Mouse (Mus musculus): ENCODE data around the gene Cep83. TPM values are rescaled to one million over a fixed set of nuclear protein-coding genes. Genes with fewer than 3 reads are reported as not detected.

The Cep83 gene
- polyA plus RNA-seq, 1 experiment, result 7.8 TPM

DNA sequence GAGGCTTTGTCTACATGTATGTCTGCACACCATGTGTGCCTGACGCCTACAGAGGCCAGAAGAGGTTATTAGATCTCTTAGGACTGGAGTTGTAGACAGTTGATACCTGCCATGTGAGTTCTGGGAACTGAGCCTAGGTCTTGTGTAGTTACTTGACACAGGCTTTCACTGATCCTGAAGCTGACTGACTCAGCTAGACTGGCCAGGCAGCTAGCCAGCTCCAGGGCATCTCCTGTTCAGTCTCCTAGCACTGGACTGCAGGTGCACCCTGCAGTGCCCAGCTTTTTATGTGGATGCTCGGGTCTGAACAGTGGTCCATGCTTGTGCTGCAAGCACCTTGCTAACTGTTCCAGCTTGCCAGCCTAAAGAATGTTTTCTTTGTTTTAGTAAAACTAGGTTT lies 58.6 kb downstream of the Cep83 start:
- H3K4me3 ChIP-seq (replicated peaks), result no peak overlapping the region
- TF ChIP-seq FLI1 (IDR thresholded peaks at IDR 0.05; ENCODE audit: low read length) (no peak), GATA1 (IDR thresholded peaks at IDR 0.05; ENCODE audit: borderline replicate concordance, low read length) (no peak)
- no peaks in the 10 kb centered on the region for H3K9me3 ChIP-seq
- no peaks in the 10 kb centered on the region for H3K27me3 ChIP-seq (replicated peaks)
- no peaks in the 10 kb centered on the region; the same call in 1 of the 2 replicates for H3K4me1 ChIP-seq
- H3K36me3 ChIP-seq (replicated peaks; ENCODE audit: low read length), result peaks cover 35% of the 10 kb centered on the region

DNA sequence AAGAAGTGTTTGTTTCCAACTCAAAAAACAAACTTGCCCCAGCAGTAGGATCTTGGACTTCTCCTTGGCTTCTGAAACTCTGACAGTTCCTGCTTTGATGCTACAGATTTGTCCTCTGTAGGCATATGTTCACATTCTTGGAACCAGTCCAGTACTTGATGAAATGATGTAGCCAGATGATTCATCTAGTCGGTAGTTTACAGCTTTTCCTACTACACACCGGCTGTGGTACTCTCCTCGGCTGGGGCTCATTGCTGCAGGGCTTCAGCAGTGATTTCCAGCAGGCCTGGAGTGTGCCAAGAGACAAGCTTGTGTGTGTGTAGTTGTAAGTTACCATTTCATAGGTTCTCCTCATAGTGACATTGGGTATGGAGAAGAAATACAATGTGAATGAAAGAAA lies 83.0 kb downstream of the Cep83 start:
- no peak for TF ChIP-seq FLI1 (IDR thresholded peaks at IDR 0.05; ENCODE audit: low read length)
- no peak for TF ChIP-seq GATA1 (IDR thresholded peaks at IDR 0.05; ENCODE audit: borderline replicate concordance, low read length)
- H3K27me3 ChIP-seq (replicated peaks), result no peaks in the 10 kb centered on the region
- no peaks in the 10 kb centered on the region for H3K9me3 ChIP-seq
- H3K36me3 ChIP-seq (replicated peaks; ENCODE audit: low read length), result peaks cover 71% of the 10 kb centered on the region
- H3K4me1 ChIP-seq, result peaks cover 4% of the 10 kb centered on the region; the same call in 1 of the 2 replicates
- no peak overlapping the region for H3K4me3 ChIP-seq (replicated peaks)

DNA sequence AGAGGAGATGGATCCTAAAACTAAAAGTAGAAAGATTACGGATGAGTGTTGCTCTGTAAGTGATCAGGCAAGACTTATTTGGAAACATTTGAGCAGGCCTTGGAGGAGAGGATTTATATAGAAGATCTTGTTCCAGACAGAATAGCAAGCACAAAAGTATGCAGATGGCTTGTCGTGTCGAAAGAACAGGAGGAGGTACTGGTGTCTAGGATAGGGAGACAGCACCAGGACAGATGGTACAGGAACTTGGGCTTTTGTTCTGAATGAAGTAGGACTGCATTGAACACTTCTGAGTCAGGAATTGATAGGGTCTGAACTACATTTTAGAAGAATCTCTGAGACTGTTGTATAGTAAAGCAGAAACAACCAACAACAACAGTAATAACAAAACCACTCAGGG lies 89.1 kb downstream of the Cep83 start:
- H3K4me3 ChIP-seq (replicated peaks), result no peak overlapping the region
- H3K9me3 ChIP-seq, result no peaks in the 10 kb centered on the region
- TF ChIP-seq FLI1 (IDR thresholded peaks at IDR 0.05; ENCODE audit: low read length), result no peak
- TF ChIP-seq GATA1 (IDR thresholded peaks at IDR 0.05; ENCODE audit: borderline replicate concordance, low read length), result no peak
- peaks cover 85% of the 10 kb centered on the region for H3K36me3 ChIP-seq (replicated peaks; ENCODE audit: low read length)
- peaks cover 14% of the 10 kb centered on the region for H3K4me1 ChIP-seq
- no peaks in the 10 kb centered on the region for H3K27me3 ChIP-seq (replicated peaks)

DNA sequence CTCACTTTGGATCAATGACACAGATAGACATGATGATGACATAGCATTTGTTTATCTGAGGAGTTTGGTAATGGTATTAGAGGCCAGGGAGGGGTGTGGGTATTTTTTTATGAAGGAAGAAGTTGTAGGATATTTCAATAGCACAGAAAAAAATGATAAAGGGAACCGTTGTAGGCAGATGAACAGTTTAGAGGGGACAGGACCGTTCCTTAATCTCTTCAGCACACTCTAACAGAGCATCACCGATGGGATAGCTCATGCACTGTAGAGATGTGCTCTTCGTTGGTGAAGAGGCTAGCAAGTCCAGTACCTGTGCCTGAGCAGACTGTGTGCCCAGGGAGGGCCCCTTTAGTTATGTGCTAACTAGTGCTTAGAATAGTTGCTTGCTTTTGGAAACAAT lies 90.9 kb downstream of the Cep83 start:
- no peaks in the 10 kb centered on the region for H3K9me3 ChIP-seq
- no peaks in the 10 kb centered on the region for H3K27me3 ChIP-seq (replicated peaks)
- H3K36me3 ChIP-seq (replicated peaks; ENCODE audit: low read length), result peaks cover 74% of the 10 kb centered on the region
- TF ChIP-seq GATA1 (IDR thresholded peaks at IDR 0.05; ENCODE audit: borderline replicate concordance, low read length) (no peak), FLI1 (IDR thresholded peaks at IDR 0.05; ENCODE audit: low read length) (no peak)
- H3K4me3 ChIP-seq (replicated peaks), result no peak overlapping the region
- peaks cover 13% of the 10 kb centered on the region for H3K4me1 ChIP-seq

DNA sequence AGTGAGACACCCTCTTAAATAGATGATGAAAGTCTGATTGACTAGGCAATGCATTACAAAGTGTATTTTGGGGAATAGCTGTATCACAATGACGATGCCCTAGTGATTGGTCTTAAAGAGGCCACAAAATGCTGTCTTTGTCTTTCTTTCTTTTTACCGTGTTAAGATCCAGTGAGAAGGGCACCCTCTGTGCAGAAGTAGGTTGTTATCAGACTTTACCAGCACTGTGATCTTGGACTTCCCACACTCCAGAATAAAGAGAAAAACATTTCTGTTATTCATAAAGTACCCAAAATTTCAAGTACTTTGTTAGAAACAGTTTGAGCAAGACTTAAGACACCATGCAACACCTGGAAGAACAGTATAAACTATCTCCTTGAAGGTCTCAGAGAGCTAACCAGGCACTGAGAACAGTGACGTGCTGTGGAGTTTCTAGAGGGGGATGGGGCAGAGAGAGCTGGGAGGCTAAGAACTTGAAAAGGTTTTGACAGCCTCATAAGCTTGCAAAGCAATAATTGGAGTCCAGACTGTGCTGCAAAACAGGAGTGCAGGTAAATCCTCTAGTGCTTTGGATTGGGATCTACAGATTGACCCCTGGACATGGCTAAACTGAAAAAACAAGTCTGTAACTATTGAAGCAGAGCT lies 92.3 kb downstream of the Cep83 start:
- Histone ChIP-seq H3K4me3 (replicated peaks) (no peak overlapping the region), H3K9me3 (no peaks in the 10 kb centered on the region), H3K36me3 (replicated peaks; ENCODE audit: low read length) (peaks cover 70% of the 10 kb centered on the region), H3K4me1 (peaks cover 13% of the 10 kb centered on the region), H3K27me3 (replicated peaks) (no peaks in the 10 kb centered on the region)
- no peak for TF ChIP-seq FLI1 (IDR thresholded peaks at IDR 0.05; ENCODE audit: low read length)

DNA sequence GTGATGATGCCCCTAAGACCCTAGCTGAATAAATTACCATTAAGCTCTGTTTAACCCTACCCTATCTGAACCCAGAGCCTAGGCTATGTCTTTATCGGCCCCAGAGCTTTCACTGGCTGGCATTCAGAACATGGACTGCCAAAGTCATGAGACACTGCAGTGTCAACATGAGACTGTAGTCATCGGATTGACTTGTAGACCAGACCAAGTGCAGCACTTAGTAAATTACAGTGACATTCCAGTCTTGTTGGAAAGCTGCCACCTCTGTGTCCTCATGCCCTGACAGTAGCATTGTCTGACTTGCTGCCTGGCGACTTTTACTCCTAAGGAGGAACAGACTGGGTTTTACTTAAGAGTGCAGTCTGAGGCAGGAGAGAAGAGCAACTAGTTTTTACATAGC lies 100.8 kb downstream of the Cep83 start:
- Histone ChIP-seq H3K4me1 (peaks cover 9% of the 10 kb centered on the region), H3K4me3 (replicated peaks) (no peak overlapping the region), H3K9me3 (no peaks in the 10 kb centered on the region), H3K36me3 (replicated peaks; ENCODE audit: low read length) (peaks cover 85% of the 10 kb centered on the region), H3K27me3 (replicated peaks) (no peaks in the 10 kb centered on the region)
- TF ChIP-seq GATA1 (IDR thresholded peaks at IDR 0.05; ENCODE audit: borderline replicate concordance, low read length) (no peak), FLI1 (IDR thresholded peaks at IDR 0.05; ENCODE audit: low read length) (no peak)

DNA sequence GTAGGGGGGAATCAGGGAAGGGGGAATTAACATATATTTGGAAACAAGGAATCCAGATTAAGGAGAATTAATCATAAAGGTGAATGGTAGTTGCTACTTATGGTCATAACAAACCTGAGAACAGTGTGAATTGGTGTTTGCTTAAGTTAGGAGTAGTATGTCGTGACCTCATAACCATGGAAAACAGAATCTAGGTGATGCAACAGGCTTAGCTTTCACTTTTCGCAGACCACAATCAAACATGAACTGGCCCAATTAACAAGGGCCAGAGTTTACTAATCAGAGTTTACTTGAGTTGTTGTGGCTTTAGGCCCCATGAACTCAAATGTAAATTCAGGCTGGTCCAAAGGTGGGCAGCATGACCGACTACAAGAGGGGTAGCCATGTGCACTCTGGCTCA lies 105.5 kb downstream of the Cep83 start:
- peaks cover 35% of the 10 kb centered on the region for H3K4me1 ChIP-seq
- H3K36me3 ChIP-seq (replicated peaks; ENCODE audit: low read length), result peaks cover 97% of the 10 kb centered on the region
- no peak for TF ChIP-seq GATA1 (IDR thresholded peaks at IDR 0.05; ENCODE audit: borderline replicate concordance, low read length)
- no peaks in the 10 kb centered on the region for H3K27me3 ChIP-seq (replicated peaks)
- no peak overlapping the region for H3K4me3 ChIP-seq (replicated peaks)
- no peaks in the 10 kb centered on the region for H3K9me3 ChIP-seq

DNA sequence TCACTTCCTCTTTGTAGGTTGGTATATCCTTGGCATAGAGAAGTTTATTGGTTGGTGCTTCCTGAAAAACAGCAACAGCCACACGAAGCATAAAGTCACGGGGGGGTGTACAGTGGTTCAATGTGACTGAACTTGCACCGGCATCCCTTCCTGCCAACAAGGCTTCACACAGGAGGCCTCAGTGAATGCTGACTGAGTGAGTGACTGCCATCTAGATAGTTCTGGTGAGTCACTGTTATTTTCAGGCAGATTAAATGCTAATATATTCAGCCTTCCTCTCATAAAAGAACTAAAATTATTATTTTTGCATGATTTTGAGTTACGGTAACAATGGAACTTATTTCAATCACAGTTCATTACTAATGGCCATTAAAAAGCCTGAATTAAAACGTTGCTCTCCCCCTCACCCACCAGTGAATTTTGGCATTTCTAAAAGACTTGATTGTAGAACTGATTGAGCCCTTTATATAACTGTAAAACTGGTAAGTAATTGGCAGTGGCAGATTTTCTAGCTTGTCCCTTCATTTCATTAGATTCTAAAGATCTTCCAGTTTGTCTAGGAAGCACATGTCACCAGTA lies 106.3 kb downstream of the Cep83 start:
- Histone ChIP-seq H3K27me3 (replicated peaks) (no peaks in the 10 kb centered on the region), H3K9me3 (no peaks in the 10 kb centered on the region), H3K36me3 (replicated peaks; ENCODE audit: low read length) (peaks cover 97% of the 10 kb centered on the region), H3K4me1 (peaks cover 43% of the 10 kb centered on the region), H3K4me3 (replicated peaks) (no peak overlapping the region)
- TF ChIP-seq GATA1 (IDR thresholded peaks at IDR 0.05; ENCODE audit: borderline replicate concordance, low read length) (no peak), FLI1 (IDR thresholded peaks at IDR 0.05; ENCODE audit: low read length) (no peak)

DNA sequence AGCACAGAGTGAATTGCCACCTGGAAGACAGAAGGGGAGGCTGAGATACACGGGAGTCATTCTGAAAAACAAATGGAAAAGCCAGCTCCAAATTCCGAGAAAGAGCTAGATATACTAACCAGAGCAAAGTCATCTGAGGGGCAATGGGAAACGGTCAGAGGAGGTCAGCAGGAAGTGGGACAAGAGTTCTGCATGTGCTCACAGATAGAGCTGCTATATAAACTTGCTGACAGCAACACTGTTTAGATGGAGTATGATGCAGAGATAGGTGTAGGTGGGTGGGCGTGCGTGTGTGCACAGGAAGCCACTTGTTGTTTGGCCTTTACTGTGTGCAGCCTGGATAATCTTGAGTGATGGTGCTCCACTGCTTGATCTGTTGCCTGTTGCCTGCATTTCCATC lies 109.7 kb downstream of the Cep83 start:
- TF ChIP-seq GATA1 (IDR thresholded peaks at IDR 0.05; ENCODE audit: borderline replicate concordance, low read length), result no peak
- no peak for TF ChIP-seq FLI1 (IDR thresholded peaks at IDR 0.05; ENCODE audit: low read length)
- H3K9me3 ChIP-seq, result no peaks in the 10 kb centered on the region
- H3K27me3 ChIP-seq (replicated peaks), result no peaks in the 10 kb centered on the region
- peaks cover 97% of the 10 kb centered on the region for H3K36me3 ChIP-seq (replicated peaks; ENCODE audit: low read length)
- peaks cover 75% of the 10 kb centered on the region for H3K4me1 ChIP-seq
- H3K4me3 ChIP-seq (replicated peaks), result peak overlapping the region; percentile 34

DNA sequence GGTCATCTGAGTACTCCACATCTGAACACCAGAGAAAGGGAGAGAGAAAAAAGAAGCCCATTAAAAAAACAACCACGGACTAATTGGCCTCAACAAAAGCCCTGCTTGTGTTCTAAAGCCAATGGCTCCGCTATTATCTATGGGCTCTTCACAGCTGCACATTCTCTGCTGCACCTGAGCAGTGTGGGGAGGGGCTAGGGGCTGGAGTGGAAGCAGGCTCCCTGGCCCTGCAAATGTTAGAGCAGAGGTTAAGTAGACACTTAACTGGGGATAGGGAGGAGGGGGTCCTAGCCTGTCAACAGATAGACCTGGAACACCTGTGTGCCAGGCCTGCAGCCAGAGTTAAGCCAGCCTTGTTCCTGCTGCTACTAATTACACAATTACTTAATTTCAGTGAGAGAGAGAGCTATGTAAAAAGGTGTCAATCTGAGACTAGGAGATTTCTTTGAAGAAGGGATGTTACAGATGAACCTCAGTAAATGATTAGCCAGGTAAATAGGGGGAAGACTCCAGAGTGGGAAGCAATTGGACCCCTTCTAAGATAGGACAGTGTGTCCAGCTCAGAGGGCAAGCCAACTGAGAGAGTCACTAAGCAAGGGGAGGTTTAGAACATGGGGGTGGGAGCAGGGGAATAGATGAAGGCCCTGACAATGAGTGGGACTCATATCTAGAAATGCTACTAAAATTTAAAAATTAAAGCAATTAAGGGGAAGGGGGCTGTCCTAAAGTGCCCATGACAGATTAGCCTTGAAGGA lies 111.2 kb downstream of the Cep83 start:
- Histone ChIP-seq H3K4me3 (replicated peaks) (no peak overlapping the region), H3K36me3 (replicated peaks; ENCODE audit: low read length) (peaks cover 97% of the 10 kb centered on the region), H3K27me3 (replicated peaks) (no peaks in the 10 kb centered on the region), H3K4me1 (peaks cover 77% of the 10 kb centered on the region), H3K9me3 (no peaks in the 10 kb centered on the region)
- no peak for TF ChIP-seq FLI1 (IDR thresholded peaks at IDR 0.05; ENCODE audit: low read length)
- no peak for TF ChIP-seq GATA1 (IDR thresholded peaks at IDR 0.05; ENCODE audit: borderline replicate concordance, low read length)
